ENCODE assay signal across 22 mouse cellular contexts in the genomic region with DNA sequence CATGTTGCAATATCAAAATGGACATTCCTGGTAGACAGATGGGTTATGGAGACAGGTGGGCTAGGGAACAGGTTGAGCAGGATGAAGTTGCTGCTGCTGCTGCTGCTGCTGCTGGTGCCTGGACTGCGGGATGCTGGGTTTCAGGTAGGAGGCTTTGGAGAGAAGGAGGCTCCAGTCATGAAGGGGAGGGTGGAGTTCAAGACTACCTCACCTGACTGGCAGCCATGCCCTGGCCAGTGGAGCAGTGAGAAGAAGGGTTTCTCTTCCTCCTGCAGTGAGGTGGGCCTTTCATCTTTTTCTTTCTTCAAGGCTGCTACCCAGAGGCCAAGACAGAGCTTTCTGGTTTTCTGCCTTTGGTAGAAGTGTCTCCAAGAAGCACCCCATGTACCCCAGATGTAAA. TPM values are rescaled to one million over a fixed set of nuclear protein-coding genes. Genes with fewer than 3 reads are reported as not detected.
DNase-seq lines count a peak whose midpoint lies in the region.
"Had no signal": no experiment of that assay in that cellular context is flagged by ENCODE, and none has a peak within 500 bp of the region (broad histone marks: within the 10 kb centered on the region; RNA-seq: fewer than 3 reads in every experiment).

No protein-coding gene starts in this region.

- no peaks in the 10 kb centered on the region for H3K36me3 ChIP-seq in splenic B cell, adult 2 months (ENCODE audit: control insufficient read depth, insufficient read depth, low read length, poor library complexity, severe bottlenecking)
- H3K36me3 ChIP-seq: embryonic facial prominence, embryonic 10.5 days; embryonic facial prominence, embryonic 12.5 days; forebrain, embryonic 15.5 days; G1E had no signal

- H3K27me3 ChIP-seq in splenic B cell, adult 2 months (ENCODE audit: control insufficient read depth, insufficient read depth, low read length, poor library complexity, severe bottlenecking): no peaks in the 10 kb centered on the region
- H3K27me3 ChIP-seq: forebrain, embryonic 15.5 days; Patski had no signal

- intact Hi-C loops in left cerebral cortex, postnatal 14 days (cut with DNase I): no loop called here
- intact Hi-C loops in gastrocnemius, postnatal 36 days (cut with DNase I): no loop called here

- peak; percentile 16 for DNase-seq in A20 (ENCODE audit: low read depth, low spot score)
- DNase-seq in CD4-positive helper T cell, adult 2 months (ENCODE audit: low read depth, low spot score): peak; percentile 28
- peak; percentile 59 for DNase-seq in induced T-regulatory cell, adult 2 months (ENCODE audit: low read depth)
- DNase-seq in splenic B cell, adult 2 months (ENCODE audit: low read depth, low spot score): peak; percentile 41
- DNase-seq in left cerebral cortex, postnatal 14 days (ENCODE audit: low spot score in 2 of 2): no peak
- no peak for DNase-seq in right cerebral cortex, adult 2 months (ENCODE audit: low spot score in 2 of 2)
- DNase-seq in gastrocnemius, postnatal 36 days: no peak
- DNase-seq: adrenal gland, adult 8-10 months; adrenal gland, postnatal 14 days; adrenal gland, postnatal 36 days; B cell, adult 2 months; cerebellum, adult 11-12 months; cerebellum, adult 2 months; cerebellum, adult 9-10 months; cerebellum, postnatal 10 days; cerebellum, postnatal 25 days; forebrain, postnatal 0 days had no signal

RNA-seq across cellular contexts. Expression of gene Tmprss6, which starts 8.4 kb away (rescaled TPM):
- not detected for total RNA-seq in left cerebral cortex, postnatal 14 days (2021)
- total RNA-seq in gastrocnemius, postnatal 36 days (2021): not detected

RNA-seq across cellular contexts. Expression of gene Il2rb, which starts 18.2 kb away (rescaled TPM):
- total RNA-seq in left cerebral cortex, postnatal 14 days (2021): under 1 TPM in 1 of 2 experiments, not detected in 1; 0.11 TPM
- total RNA-seq in gastrocnemius, postnatal 36 days (2021): not detected

RNA-seq across cellular contexts. Expression of gene Kctd17, which starts 48.5 kb away (rescaled TPM):
- 100 to 1,000 TPM; 288 to 291 TPM for total RNA-seq in left cerebral cortex, postnatal 14 days (2021)
- total RNA-seq in gastrocnemius, postnatal 36 days (2021): 10 to 100 TPM; 14.2 to 15.9 TPM

RNA-seq across cellular contexts. Expression of gene C1qtnf6, which starts 54.3 kb away (rescaled TPM):
- total RNA-seq in left cerebral cortex, postnatal 14 days (2021): 1 to 10 TPM; 7.7 to 9.0 TPM
- 10 to 100 TPM in 1 of 2 experiments, 1 to 10 TPM in 1; 9.4 to 11.2 TPM for total RNA-seq in gastrocnemius, postnatal 36 days (2021)

Comparison
In these comparisons a context has a peak if more than half of its experiments do, and no peak if none do; other contexts are left out.
1. DNase-seq: peak in A20 (single experiment), CD4-positive helper T cell, adult 2 months (single experiment), induced T-regulatory cell, adult 2 months (single experiment) and splenic B cell, adult 2 months (single experiment); none in left cerebral cortex, postnatal 14 days (0 of 2), right cerebral cortex, adult 2 months (0 of 2) and gastrocnemius, postnatal 36 days (0 of 2).
2. RNA of gene Kctd17, which starts 48.5 kb away (total RNA-seq): 288 to 291 TPM in left cerebral cortex, postnatal 14 days; 14.2 to 15.9 TPM in gastrocnemius, postnatal 36 days; every median in the first group is over 10 times any median in the second.